Mouse (Mus musculus) right cerebral cortex, postnatal 4 days (tissue): ENCODE data around the gene Yju2.
"Not testable (repeated sequence)": the region's sequence is repeated elsewhere in the genome, so short reads cannot be mapped to it uniquely, and the experiment has no call there.

Source experiments
- DNase-seq: peaks from one replicate; pipeline ENCODE4 v3.0.0-alpha.2; 2022

Gene Yju2

DNA sequence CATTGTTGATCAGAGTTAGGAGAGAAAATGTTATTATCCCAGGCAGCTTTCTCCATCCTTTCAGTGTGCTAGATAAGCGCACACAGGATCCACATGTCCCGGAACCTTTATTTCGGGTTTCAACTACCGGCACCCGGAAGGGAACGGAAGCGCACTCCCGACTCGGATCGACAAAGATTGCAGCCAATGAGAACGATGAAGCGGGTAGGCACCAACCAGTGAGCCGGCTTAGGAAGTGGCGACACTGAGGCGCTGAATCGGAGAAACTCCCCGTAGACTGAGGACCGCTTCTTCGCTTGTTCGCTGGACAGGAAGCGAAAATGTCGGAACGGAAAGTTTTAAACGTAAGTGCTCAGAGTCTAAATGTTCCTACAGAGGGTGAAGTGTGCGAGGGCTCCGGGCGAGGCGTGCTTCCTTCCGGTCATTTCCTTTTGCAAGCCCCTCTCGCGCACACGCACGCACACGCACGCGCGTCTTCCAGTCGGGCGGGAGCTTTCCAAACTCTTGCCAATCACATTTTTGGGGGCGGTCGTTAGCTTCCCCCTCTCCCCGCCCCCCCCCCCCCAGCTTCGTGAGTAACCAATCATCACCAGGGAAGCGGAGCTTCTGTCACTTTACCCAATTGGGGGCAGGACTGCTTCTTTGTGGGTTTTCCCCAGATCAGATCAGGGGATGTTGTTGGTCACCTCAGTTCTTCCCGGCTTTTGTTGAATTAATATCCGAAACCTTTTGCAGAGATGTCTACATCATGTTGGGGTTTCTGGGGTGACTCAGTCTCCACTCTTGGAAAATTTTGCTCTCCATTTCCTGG, at the start of gene Yju2:
Yju2 (plus strand) TSS at position 182 of the 811 bp plus-strand sequence.
- DNase-seq: peak; percentile 84

DNA sequence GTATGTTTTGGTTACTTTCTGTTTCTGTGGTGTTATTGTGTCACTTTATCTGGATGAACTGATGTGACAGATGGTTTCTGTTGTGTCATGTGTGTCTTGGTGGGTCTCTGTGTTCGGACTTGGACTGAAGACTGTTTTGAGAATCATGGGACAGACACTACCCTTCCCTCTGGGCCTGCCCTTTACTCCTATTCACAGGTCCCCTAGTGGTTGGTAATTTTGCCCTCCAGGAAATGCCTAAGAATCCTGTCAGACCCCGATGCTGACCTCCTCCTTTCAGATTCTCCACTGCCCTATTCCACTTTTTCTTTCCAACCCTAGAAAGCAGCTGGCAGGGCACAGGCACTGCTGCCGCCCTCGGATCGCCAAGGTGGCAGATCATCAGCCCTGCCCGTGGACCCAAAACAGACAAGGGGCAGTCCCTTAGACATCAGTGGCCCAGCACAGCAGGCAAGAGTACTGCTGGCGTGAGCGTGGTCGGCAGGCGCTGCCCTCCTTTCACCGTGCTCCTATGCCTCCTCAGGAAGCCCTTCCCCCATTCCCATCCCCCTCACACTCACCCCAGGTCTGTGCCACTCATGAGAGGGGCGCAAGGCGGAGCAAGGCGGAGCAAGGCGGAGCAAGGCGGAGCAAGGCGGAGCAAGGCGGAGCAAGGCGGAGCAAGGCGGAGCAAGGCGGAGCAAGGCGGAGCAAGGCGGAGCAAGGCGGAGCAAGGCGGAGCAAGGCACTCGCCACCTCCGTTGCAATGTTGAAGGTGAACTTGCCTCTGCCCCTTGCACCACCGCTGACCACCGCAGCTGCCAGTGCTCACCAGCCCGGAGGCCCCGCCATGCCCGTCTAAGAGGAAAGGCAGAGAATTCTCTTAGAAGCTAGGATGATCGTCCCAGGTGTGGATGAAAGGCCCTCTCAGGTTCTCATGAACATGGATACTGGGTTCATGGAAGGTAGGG, 27.1 kb upstream of the Yju2 start:
- peak; percentile 60 for DNase-seq

DNA sequence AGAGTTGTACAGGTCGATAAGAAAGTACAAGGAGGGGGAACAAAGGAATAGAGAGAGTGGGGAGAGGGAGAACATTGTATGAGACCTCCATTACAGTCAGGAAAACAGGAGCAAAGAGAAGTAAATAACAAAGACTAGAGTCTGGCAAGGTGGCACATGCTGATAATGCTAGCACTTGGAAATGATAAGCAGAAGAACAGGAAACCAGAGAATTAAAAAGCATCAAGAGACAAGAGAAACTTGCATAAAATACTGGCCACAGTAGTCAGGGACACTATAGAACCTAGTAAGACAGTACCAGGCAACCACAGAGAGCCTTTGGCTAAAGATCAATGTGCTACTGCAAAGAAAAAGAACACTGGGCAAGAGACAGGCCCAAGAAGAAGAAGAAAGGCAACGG, 26.3 kb upstream of the Yju2 start:
- DNase-seq: no peak

DNA sequence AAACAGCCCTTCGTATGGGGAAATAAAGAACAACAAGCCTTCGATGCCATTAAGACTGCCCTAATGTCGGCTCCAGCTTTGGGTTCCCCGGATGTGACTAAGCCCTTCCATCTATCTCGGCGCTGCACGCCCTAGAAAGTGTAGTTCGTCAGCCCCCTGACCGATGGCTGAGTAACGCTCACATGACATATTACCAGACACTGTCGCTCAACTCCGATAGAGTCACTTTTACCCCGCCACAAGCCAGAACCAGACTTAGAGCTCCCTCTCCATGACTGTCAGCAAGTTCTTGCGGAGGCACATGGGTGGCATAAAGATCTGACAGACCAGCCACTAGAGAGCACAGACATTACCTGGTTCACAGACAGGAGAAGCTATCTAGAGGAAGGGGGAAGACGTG, 25.7 kb upstream of the Yju2 start:
- DNase-seq: no peak

DNA sequence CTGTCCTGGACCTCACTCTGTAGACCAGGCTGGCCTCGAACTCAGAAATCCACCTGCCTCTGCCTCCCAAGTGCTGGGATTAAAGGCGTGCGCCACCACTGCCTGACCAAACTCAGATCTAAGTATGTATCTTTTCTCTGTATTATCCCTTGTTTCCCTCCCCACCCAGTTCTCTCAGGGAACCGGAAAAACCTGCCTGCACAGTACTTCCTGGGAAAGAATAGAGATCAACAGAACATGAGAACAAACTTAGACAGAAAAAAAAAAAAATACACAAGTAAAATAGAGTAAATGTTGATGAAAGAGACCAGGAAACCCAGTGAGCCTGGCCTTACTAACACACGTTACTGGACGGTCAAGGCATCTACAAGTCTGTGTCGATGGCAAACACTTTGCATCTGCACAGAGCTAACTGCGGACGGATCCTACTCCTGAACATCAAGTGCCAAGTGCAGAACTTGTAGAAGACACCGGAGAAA, 14.5 kb upstream of the Yju2 start:
- DNase-seq: not testable (repeated sequence)

DNA sequence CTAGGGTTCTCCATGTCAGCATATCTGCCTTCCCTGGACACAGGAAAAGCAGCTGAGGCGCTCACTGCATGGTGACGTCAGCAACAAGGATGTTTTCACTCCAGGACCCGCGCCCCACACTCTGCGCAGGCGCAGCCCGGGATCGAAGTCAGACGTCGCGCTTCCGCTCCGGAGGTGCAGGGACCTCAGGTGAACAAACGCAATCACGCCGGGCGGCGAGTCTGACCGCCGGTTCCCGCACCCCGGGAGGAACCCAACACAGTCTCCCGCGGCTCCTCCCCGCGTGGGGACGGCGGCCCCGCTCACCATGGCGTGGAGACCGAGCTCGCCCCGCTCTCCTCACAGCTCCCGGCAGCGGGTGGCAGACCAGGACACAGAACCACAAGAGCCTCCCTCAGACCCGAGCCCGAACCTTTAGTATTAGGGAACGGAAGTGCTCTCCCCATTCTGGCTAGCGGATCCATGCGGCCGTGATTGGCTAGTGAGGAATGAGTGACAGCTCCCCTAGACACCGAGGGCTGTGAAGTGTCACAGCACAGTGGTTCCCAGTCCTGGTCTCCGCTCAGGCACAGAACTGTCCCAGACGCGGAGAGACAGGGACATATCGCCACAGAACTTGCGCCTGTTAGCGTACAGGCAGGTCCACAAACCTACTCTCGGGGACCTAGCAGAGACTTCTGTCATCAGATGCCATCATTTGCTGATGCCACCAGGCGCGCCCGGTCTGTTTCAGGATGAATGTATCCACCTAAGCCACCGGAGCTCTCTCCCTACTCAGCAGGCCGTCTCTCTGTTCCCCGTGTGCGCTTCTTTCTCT, 13.8 kb upstream of the Yju2 start:
- DNase-seq: peak; percentile 82

DNA sequence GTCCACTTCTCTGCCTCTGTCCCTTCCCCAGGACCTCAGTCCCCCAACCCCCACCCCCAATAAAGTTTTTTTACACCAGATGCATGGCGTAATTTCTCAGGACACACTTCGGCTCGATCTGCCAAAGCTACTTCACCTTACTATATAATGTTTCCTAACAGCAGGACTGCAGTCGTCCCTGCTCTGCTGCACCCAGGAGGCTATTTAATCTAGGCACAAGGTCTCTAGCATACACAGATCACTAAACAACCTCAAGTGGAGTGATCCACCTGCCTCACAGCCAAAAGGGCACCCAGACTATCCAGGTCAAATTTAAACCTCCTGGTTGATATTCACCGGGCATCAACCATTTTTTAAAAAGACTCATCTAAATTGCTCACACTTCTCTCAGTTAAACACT, 13.2 kb upstream of the Yju2 start:
- no peak for DNase-seq

DNA sequence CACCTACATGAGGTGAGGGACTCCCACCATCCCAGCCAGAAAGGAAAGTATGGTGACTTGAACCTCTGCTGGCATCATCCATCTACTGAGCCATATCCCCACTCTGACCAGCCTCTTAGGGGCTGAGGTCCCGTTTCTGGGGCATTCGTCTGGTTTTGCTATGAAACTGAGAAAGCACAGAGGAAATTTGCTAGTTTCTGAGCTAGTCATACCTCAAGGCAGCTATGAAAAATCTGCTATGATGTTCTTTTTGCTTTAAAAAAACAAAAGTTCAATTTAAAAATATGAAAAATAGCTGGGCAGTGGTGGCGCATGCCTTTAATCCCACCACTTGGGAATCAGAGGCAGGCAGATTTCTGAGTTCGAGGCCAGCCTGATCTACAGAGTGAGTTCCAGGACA, 10.3 kb upstream of the Yju2 start:
- DNase-seq: no peak

DNA sequence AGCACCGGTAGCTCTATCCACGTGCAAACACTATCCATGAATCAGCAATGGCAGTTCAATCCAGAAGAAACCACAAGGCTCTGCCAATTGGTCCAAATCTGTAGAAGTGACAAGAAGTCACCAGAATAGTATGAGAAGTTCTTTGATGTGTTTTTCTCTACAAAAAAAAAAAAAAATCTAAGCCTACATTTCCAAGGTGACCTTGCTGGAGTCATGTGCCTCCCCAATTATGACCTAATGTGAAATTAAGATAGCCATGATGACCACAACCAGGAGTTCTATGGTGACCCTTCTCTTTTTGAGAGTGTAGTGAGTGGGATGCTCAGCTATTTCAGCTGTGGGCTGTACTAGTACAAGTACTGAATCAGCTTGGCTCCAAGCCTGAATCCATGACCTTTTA, 9.5 kb upstream of the Yju2 start, which contains the start of gene Zfp119b:
Zfp119b (minus strand) TSS at position 101 of the 400 bp plus-strand sequence.
- no peak for DNase-seq

DNA sequence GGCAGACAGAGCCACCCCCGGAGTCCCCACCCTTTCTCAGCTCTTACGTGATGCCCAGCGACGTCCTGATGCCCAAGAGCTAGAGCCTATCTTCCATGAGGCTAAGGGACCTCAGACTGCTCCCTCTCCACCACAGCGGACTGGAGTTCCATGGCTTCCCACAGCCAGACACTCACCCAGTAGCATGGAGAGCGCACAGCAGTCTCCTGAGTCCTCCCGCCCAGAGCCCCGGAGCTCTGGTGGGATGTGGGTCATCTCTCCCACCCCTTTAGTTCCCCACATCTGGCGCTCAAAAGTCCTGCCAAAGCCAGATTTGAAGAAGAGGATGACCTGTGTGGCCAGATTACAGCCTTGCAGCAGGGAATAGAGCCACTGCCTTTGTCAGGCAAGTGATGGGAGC, 8.3 kb upstream of the Yju2 start:
- no peak for DNase-seq

DNA sequence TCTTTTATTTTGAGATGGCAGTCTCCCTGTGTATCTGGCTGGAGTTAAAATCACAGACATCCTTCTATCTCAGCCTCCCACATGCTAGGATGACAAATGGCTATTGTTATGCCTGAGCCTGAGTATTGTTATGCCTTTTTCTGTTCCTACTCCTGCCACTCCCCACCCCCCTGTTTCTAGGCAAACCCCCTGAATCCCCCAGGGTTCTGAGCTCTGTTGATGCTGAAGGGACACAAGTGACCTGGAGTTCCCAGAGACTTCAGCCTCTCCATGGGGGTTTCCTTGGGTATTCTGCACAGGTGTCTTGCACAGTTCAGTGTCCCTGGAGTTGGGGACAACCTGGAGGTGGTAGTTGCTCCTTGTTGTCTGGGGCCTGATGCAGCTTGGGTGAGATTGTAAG, 6.9 kb upstream of the Yju2 start:
- DNase-seq: no peak

DNA sequence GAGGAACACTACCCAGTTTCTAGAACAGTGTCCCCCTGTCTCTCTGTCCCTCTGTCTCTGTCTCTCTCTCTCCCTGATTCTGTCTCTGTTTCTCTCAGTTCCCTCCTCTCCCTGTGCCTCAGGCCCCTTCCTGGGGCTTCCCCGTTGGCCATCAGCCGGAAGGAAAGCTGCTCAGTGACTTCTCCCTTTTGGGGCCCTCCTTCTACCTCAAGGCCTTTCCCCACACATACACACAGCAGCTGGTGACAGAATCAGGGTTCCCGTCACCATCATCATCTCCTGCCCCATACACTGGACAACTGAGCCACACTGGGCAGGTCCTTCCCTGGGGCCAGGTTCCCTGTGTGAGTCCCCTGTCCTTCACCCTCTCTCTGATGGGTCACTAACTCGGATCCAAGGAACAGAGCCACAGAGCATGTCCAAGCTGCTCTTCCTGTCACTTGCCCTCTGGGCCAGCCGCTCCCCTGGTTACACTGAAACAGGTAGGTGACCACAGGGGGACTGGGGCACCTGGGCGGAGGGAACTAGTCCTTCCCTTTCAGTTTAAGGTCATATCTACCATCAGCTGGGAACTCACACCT, 6.4 kb upstream of the Yju2 start, which contains the start of gene Ebi3:
Ebi3 (plus strand) TSS at position 194 of the 581 bp plus-strand sequence.
- DNase-seq: no peak

DNA sequence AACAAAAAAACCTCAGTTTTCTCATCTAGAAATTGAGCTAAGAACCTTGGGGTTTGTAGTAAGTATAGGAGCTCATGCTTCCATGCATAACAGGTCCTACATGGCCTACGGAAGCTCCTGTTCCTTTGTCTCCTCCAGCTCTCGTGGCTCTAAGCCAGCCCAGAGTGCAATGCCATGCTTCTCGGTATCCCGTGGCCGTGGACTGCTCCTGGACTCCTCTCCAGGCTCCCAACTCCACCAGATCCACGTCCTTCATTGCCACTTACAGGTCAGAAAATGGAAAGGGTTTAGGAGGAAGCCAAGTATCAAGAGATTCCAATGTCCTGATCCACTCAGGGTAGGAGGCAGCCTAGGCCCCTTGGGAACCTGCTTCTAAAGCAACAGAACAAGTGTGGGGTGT, 5.1 kb upstream of the Yju2 start:
- no peak for DNase-seq

DNA sequence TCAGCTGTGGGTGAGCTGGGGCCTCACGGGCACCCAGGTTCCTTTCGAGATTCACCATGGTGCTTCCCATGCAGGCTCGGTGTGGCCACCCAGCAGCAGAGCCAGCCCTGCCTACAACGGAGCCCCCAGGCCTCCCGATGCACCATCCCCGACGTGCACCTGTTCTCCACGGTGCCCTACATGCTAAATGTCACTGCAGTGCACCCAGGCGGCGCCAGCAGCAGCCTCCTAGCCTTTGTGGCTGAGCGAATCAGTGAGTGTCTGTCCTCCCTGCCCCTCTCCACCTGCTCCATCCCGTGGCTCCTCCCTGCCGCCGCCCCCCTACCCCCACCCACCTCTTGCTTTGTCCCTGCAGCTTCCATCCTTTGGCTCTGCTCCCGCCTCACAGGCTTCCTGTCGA, 4.7 kb upstream of the Yju2 start:
- no peak for DNase-seq

DNA sequence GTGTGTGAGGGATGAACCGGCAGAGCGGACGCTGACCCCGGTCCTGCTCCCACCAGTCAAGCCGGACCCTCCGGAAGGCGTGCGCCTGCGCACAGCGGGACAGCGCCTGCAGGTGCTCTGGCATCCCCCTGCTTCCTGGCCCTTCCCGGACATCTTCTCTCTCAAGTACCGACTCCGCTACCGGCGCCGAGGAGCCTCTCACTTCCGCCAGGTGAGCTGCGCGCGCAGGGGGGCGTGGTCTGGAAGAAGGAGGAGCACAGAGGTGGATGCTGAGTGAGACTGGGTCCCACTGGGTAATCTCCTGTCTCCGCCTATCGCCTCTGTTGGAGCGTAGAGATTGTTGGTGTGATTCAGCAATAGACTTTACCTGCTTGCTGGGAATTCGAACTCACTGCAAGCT, 2.8 kb upstream of the Yju2 start:
- peak; percentile 83 for DNase-seq

DNA sequence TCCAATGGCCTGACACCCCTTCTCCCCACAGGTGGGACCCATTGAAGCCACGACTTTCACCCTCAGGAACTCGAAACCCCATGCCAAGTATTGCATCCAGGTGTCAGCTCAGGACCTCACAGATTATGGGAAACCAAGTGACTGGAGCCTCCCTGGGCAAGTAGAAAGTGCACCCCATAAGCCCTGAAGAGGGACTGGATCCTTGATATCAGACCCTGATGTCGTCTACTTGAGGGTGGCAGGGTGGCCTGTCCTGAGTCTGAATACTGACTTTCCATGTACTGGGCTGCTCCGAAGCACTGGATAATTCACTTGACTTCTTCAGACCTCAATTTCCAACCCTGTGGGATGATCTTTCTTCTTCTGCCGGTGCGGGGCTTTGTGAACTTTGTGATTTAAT, 2.3 kb upstream of the Yju2 start:
- no peak for DNase-seq

DNA sequence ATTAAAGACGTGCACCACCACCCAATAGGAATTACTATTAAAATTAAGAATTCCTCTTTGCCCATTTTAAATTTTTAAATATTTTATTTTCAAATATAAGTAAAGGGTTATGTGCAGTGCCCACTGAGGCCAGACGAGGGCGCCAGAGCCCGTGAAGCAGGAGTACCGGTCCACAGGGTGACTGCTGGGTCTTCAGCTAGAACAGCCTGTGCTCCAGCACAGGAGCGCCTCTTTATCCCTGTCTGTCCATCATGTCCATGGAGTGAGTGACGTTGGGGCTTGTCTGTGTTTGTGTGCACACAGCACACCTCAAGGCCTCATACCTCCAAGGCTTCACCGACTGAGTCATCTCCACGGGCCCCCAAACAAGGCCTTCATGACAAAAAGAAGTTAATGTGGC, 1.7 kb upstream of the Yju2 start:
- DNase-seq: peak; percentile 84

DNA sequence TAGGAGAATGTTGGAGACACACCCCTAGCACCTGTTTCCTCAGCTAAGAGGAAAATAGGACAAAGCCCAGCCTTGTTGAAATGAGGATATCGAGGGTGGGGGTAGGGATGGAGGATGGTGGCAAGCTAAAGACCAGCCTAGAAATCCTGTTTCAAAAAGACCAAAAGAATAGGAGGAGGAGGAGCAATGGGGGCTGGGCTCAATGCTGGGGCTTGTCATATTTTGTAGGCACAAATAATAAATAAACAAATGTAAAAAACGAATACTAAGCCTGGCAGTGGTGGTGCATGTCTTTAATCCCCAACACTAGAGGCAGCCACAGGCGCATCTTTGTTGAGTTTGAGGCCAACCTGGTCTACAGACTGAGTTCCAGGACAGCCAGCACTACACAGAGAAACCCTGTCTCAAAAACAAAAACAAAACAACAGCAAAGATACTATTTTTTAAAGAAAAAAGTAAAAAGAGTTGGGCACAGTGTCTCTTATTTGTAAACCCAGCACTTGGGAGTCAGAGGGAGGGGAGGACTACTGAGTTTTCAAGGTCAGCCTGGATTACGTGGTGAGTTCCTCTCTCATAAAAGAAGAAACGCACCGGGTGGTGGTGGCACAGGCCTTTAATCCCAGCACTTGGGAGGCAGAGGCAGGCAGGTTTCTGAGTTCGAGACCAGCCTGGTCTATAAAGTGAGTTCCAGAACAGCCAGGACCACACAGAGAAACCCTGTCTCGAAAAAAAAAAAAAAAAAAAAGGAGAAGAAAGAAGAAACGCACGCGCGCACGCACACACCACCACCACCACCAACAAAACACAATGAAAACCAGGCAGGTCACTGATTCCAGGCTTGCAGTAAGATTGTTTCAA, 944 bp upstream of the Yju2 start:
- no peak for DNase-seq

DNA sequence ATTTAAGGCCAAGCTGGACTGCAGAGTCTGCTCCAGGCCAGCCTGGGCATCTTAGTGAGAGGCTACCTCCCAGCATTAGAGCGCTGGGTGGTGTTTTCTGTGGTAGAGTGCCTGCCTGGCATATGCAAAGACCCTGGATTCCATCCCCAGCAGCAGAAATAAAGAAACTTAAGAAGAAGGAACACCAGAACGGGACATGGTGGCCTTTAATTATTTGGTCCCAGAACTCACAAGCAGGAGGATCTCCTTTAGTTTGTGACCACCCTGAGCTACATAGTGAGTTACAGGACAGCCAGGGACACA, 364 bp upstream of the Yju2 start:
- no peak for DNase-seq

DNA sequence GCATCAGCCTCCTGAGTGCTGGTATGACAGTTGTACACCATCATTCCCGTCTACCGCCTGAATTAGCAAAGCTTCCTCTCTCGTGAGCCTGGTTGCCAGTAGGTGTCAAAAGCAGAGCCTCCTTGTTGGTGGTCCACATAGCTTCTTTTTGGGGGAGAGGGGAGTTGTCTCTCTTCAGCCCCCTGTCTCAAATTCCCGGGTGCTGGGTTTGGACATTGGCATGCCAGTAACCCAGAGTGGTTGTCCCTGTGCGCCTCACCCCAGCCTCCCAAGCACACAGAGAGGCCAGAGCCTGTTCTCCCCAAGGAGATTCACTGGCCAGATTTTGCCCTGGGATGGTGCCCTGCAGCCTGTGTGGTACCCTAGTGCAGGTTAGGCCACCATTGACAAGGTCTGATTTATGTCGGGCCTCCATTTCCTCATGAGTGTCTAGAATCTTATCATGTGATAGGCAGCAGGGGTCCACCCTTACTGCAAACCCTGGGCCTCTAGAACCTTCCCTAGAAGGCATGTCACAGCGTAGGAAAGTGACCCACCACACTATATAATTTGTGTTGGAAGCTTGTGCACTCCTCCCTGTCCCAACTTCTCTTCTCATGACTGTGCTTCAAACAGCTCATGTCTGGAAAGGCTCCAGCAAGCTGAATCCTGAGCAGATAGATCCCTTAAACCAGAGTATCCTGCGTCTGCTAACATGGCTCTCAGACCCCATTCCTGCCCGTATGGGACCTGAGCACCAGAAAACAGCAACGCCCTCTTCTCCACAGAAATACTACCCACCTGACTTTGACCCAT, 1.2 kb downstream of the Yju2 start:
- no peak for DNase-seq

DNA sequence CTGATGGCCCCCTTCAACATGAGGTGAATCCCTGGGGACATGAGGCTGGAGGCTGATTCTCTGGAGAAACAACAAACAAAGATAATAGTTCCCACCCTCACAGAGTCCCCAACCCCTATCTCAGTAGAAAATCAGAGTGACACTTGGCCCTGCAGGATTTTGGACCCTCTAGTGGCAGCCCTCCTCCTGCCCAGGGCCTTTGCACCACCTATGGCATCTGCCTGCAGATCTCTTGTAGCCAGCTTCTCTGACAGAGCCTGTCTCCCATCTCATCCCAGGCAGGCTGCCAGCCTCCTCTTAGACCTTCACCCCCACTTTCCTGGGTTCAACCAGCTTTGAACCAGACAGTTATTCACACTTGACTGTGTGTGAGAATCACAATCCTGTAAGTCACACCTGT, 1.9 kb downstream of the Yju2 start:
- no peak for DNase-seq
